Mouse (Mus musculus): ENCODE measurements at regions not wholly inside any gene's neighbourhood (a gene's known extent, or its start where the extent isn't known, plus 50 kb on each side); places are given as distances from the start of the nearest gene placed in this dataset.

- DNase-seq (ENCODE audit: low spot score in 2 of 2), result no peak
- intact Hi-C loops (cut with DNase I), result no loop called here
Measured at GRCm38 (mm10) chrX:82528640-82529351, 419.9 kb upstream of the Dmd start.

- intact Hi-C loops (cut with DNase I), result no loop called here
- no peak for DNase-seq (ENCODE audit: low spot score in 2 of 2)
Measured at GRCm38 (mm10) chrX:82571616-82572015, 377.1 kb upstream of the Dmd start.

- intact Hi-C loops (cut with DNase I), result loop anchor here (5.0 kb wide), 1 partner anchor 1129 kb away; no protein-coding TSS in a partner anchor
- no peak for DNase-seq (ENCODE audit: low spot score in 2 of 2)
Measured at GRCm38 (mm10) chrX:82613361-82613760, 335.3 kb upstream of the Dmd start.

DNA sequence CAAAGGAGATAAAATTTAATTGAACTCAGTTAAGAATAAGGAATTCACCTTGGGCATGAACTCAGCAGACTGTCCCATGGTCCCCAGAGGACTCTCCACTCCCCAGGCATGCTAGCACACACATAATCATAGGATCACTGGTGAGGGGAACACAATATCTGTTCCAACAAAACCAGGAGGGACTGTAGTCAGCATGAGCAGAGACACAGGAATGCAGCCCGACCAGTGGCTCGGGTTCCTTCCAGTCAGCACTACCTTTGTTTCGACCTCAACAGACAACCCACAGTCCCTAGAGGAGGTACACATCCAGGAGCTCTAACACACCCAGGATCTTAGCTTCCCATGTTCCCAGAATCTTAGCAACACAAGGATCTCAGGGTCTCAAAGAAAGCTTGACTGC, 298.3 kb upstream of the Dmd start:
- intact Hi-C loops (cut with DNase I), result no loop called here
- no peak for DNase-seq (ENCODE audit: low spot score in 2 of 2)
